Mouse (Mus musculus) stomach, postnatal 0 days (tissue): ENCODE results near the gene Dusp22. TPM values are rescaled to one million over a fixed set of nuclear protein-coding genes. Genes with fewer than 3 reads are reported as not detected.

ENCODE experiments used
- ATAC-seq: fragments of 200-750 bp; cut with Nextera tagmentation; 2 replicates; pipeline ENCODE4 v1.8.0; 2017; ENCODE audit not compliant: low FRiP score, low TSS enrichment
- DNase-seq: peaks from one replicate; pipeline ENCODE4 v3.0.0-alpha.2; 2016; ENCODE audit warnings: low spot score
- H3K27ac ChIP-seq: fragments of 300-500 bp; sonication (generic); replicated peaks from 2 replicates; pipeline ENCODE4 v1.5.1; 2014; ENCODE audit warnings: mild to moderate bottlenecking, control low read depth
- H3K27me3 ChIP-seq: fragments of 300-500 bp; sonication (generic); 2 replicates; pipeline ENCODE4 v1.6.1; 2014; ENCODE audit warnings: low read length; ENCODE audit not compliant: control insufficient read depth, insufficient read depth
- H3K36me3 ChIP-seq: fragments of 300-500 bp; sonication (generic); 2 replicates; pipeline ENCODE4 v1.6.1; 2014; ENCODE audit warnings: low read length, mixed read lengths; ENCODE audit not compliant: control insufficient read depth, insufficient read depth
- H3K4me1 ChIP-seq: fragments of 300-500 bp; sonication (generic); replicated peaks from 2 replicates; pipeline ENCODE4 v1.6.1; 2014; ENCODE audit warnings: antibody characterized with exemption; ENCODE audit not compliant: control insufficient read depth, insufficient read depth
- H3K4me2 ChIP-seq: fragments of 300-500 bp; sonication (generic); replicated peaks from 2 replicates; pipeline ENCODE4 v1.6.1; 2014; ENCODE audit warnings: low read depth, mild to moderate bottlenecking, control low read depth, moderate library complexity
- H3K4me3 ChIP-seq: fragments of 300-500 bp; sonication (generic); 2 replicates; pipeline ENCODE4 v1.5.1; 2014; ENCODE audit warnings: low read depth, low read length, control low read depth
- H3K9ac ChIP-seq: fragments of 300-500 bp; sonication (generic); 2 replicates; pipeline ENCODE4 v1.6.1; 2014; ENCODE audit warnings: mild to moderate bottlenecking, low read length, control low read depth, mixed read lengths
- H3K9me3 ChIP-seq: fragments of 300-500 bp; sonication (generic); 2 replicates; pipeline ENCODE4 v1.6.1; 2016; ENCODE audit warnings: low read length; ENCODE audit not compliant: control insufficient read depth
- CTCF ChIP-seq: IDR thresholded peaks from 2 replicates; pipeline ENCODE4 v1.5.1; 2016; ENCODE audit warnings: antibody characterized with exemption, low read depth, mild to moderate bottlenecking, moderate library complexity
- EP300 ChIP-seq: optimal IDR thresholded peaks from 2 replicates; pipeline ENCODE3; 2016; ENCODE audit warnings: antibody characterized with exemption
- WGBS: fragments of 180-500 bp; shearing (Covaris S2); extraction: QIAGEN DNeasy Blood & Tissue Kit; methylation state at CpG from one replicate; pipeline ENCODE4 v1.1.7; 2014; 5-methylcytosine and 5-hydroxymethylcytosine counted together
- polyA plus RNA-seq: library from polyadenylated mRNA; unstranded; fragments of >200 nt; fragmentation: Nextera tagmentation; extraction: Ambion mirVana; gene quantifications from 2 replicates; pipeline ENCODE4 v1.2.1, GENCODE M21; 2015

Gene Dusp22
- polyA plus RNA-seq, 1 experiment from 2014 or later: 49.2 TPM

DNA sequence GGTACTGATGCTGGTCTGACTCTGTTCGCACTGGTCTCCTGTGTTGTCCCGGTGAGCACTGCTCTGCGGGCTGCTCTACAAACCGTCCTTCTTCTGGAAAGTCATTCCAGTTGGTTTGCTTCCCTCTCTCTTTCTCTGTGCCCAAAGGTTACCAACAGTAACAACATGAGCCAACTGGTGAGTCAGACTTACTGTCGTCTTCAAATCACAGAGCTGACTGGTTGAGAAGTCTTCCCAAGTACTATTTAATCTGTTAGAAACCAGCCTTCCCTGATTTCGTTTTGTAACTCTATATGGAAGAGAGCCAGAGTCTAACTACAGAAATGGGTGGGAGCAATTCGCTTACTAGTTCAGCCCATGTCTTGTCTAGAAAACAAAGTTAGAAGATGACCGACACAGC lies 5.5 kb downstream of the Dusp22 start:
- ATAC-seq (peak; percentile 49; the same call in 1 of the 2 replicates), DNase-seq (no peak)
- Histone ChIP-seq H3K9me3 (no peaks in the 10 kb centered on the region), H3K36me3 (no peaks in the 10 kb centered on the region), H3K9ac (no peak overlapping the region), H3K4me3 (no peak overlapping the region), H3K4me1 (no peaks in the 10 kb centered on the region), H3K27me3 (no peaks in the 10 kb centered on the region), H3K27ac (peak overlapping the region; percentile 67), H3K4me2 (no peak overlapping the region)
- WGBS: 69% methylated on average over 8 of the region's 8 CpGs
- TF ChIP-seq CTCF (no peak), EP300 (no peak)

DNA sequence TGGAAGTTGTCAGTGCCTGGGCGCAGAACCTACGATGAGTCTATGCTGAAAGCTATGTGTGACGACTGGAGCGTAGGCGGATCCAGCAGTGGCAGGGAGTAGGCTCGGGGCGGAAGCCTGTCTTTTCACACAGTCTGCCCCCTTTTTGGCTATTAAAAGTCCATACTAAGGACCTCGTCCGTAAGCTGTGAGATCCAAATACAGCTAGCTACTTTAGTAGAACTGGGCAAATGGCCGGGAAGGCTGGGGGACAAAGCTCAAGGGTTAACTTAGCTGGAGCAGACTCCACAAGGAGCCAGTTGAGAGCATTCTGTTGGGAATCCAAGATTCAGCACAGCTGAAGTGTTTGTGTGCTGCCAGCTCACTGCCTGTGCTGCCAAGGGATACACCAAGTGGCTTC lies 6.7 kb downstream of the Dusp22 start:
- H3K4me3 ChIP-seq: no peak overlapping the region
- DNase-seq (no peak), ATAC-seq (no peak)
- no peaks in the 10 kb centered on the region for H3K27me3 ChIP-seq
- no peaks in the 10 kb centered on the region for H3K36me3 ChIP-seq
- H3K9me3 ChIP-seq: no peaks in the 10 kb centered on the region
- TF ChIP-seq CTCF (no peak), EP300 (no peak)
- no peak overlapping the region for H3K4me2 ChIP-seq
- no peak overlapping the region for H3K27ac ChIP-seq
- no peaks in the 10 kb centered on the region for H3K4me1 ChIP-seq
- no peak overlapping the region for H3K9ac ChIP-seq
- 94% methylated on average over 10 of the region's 10 CpGs for WGBS

DNA sequence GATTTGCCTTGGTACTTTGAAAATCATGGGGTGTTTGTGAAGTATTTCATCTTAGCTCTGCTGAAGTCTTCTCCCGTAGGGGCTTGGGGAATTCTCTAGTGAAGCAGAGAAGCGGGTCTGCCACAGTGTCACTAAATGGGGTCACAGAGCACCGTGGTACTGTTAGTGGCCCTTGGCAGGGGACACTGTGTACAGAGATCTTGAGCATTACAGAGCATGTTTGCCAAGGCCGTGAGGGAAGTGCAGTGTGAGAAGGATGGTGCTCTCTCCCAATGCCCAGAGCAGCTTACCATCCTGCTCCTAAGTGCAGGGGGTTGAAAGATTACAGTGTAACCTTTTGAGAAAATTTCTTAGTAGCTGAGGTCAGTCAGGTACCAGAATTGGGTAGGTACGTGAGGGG lies 8.5 kb downstream of the Dusp22 start:
- H3K4me1 ChIP-seq: no peaks in the 10 kb centered on the region
- H3K36me3 ChIP-seq: no peaks in the 10 kb centered on the region
- H3K27ac ChIP-seq: no peak overlapping the region
- no peak overlapping the region for H3K9ac ChIP-seq
- WGBS: 83% methylated on average over 5 of the region's 5 CpGs
- no peak overlapping the region for H3K4me2 ChIP-seq
- no peak overlapping the region for H3K4me3 ChIP-seq
- DNase-seq (no peak), ATAC-seq (no peak)
- TF ChIP-seq EP300 (no peak), CTCF (no peak)
- H3K9me3 ChIP-seq: no peaks in the 10 kb centered on the region
- no peaks in the 10 kb centered on the region for H3K27me3 ChIP-seq

DNA sequence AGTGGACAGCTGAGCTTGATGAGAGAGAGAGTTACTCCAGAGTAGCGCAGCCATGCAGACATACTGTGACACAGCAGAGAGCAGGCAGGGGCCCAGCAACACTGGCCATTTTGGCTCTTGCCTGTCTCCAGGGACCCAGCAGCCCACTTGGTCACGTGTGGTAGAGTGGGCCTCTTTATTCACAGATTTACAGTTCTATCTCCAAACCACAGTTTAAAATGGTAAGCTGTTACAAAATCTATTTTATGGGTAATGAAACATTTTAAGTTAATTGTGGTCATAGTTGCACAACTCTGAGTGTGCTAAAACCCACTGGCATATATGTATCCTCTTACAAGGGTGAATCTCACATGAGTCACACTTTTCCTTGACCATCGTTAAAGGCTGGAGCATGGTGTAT lies 9.5 kb downstream of the Dusp22 start:
- Histone ChIP-seq H3K4me2 (no peak overlapping the region), H3K4me3 (no peak overlapping the region), H3K27ac (no peak overlapping the region), H3K27me3 (no peaks in the 10 kb centered on the region), H3K9me3 (no peaks in the 10 kb centered on the region), H3K36me3 (no peaks in the 10 kb centered on the region), H3K9ac (no peak overlapping the region), H3K4me1 (no peaks in the 10 kb centered on the region)
- WGBS: 86% methylated on average over 3 of the region's 3 CpGs
- DNase-seq: no peak
- TF ChIP-seq CTCF: no peak
- no peak for TF ChIP-seq EP300
- ATAC-seq: no peak

DNA sequence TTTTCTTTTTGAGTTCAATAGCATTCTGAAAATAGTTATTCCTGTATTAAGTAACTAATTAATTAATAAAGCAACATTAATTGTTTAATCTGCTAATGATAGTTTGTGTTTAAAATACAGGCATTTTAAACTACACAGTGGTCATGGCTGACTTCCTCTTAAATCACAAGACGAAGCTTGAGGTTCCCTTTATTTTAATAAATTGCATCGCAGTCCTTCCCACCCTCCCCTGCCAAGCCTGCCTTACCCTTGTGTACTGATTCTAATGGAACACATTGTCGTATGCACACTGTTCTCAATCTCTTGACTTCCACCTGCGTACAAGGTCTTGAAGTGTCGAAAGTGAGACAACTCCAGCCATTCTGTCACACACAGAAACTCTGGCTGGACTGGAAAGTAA lies 14.1 kb downstream of the Dusp22 start:
- no peak for TF ChIP-seq CTCF
- no peak for TF ChIP-seq EP300
- Histone ChIP-seq H3K4me1 (no peaks in the 10 kb centered on the region), H3K9me3 (no peaks in the 10 kb centered on the region), H3K27ac (no peak overlapping the region), H3K9ac (no peak overlapping the region), H3K27me3 (no peaks in the 10 kb centered on the region), H3K4me2 (no peak overlapping the region), H3K4me3 (no peak overlapping the region), H3K36me3 (no peaks in the 10 kb centered on the region)
- DNase-seq: no peak
- 89% methylated on average over 5 of the region's 5 CpGs for WGBS
- ATAC-seq: no peak

DNA sequence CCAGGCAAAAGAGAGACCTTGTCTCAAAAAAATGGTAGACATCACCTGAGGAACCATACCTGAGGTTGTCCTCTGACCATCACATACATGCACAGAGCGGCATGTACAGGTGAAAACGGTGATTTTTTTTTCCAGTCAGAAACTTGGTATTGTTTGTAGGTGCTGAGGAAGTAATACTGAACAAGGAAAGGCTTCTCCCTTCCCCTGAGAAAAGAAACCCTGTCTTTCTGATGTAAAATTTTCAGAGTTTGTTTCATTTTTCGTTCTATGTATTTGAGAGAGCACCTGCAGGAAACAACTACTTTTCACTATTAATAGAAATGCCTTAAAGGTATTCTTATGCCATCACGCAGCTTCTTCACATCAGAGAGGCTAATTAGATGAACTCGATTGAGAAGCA lies 19.0 kb downstream of the Dusp22 start:
- no peak for DNase-seq
- Histone ChIP-seq H3K9me3 (no peaks in the 10 kb centered on the region), H3K27me3 (no peaks in the 10 kb centered on the region), H3K27ac (no peak overlapping the region), H3K4me1 (0 out of 2 replicates have a peak, but pooled peaks cover 2% of the 10 kb centered on the region), H3K4me2 (no peak overlapping the region), H3K4me3 (no peak overlapping the region), H3K36me3 (no peaks in the 10 kb centered on the region), H3K9ac (no peak overlapping the region)
- WGBS: 91% methylated on average over 5 of the region's 5 CpGs
- no peak for ATAC-seq
- no peak for TF ChIP-seq CTCF
- TF ChIP-seq EP300: no peak
